Mouse (Mus musculus): ENCODE data around the gene Gbx1. TPM values are rescaled to one million over a fixed set of nuclear protein-coding genes. Genes with fewer than 3 reads are reported as not detected.
"Not testable (repeated sequence)": the region's sequence is repeated elsewhere in the genome, so short reads cannot be mapped to it uniquely, and the experiment has no call there.

Gbx1 gene
- 0.20 and 0.21 TPM in 2 replicates for polyA plus RNA-seq (2015; fragmentation: Nextera tagmentation; extraction: Ambion mirVana)

GRCm38 (mm10) chr5:24526889-24527230 lies at the start of gene Gbx1:
Gene Gbx1, minus strand, starts transcription at chr5:24527202.
- no peaks in the 10 kb centered on the region for H3K36me3 ChIP-seq (ENCODE audit: control insufficient read depth, insufficient read depth, low read length)
- H3K27me3 ChIP-seq (ENCODE audit: control insufficient read depth, insufficient read depth, low read depth, low read length): peaks cover 47% of the 10 kb centered on the region
- peaks cover 10% of the 10 kb centered on the region for H3K4me1 ChIP-seq (ENCODE audit: control insufficient read depth, insufficient read depth, low read length)
- H3K27ac ChIP-seq (ENCODE audit: low read length): no peak within 1 kb of the TSS
- ATAC-seq: no peak
- WGBS: 1% methylated on average over 34 of the region's 49 CpGs
- H3K4me3 ChIP-seq (ENCODE audit: low read depth, low read length): peak within 1 kb of the TSS; percentile 43
- peak within 1 kb of the TSS; percentile 89 for H3K4me2 ChIP-seq (ENCODE audit: low read length)
- H3K9me3 ChIP-seq (replicated peaks; ENCODE audit: control insufficient read depth, low read length, poor library complexity, severe bottlenecking): no peaks in the 10 kb centered on the region
- peak within 1 kb of the TSS; percentile 55 for H3K9ac ChIP-seq (ENCODE audit: low read depth, low read length)

- peak overlapping the region; percentile 75 for H3K9ac ChIP-seq (ENCODE audit: low read depth, low read length)
- ATAC-seq: peak; percentile 31
Measured at GRCm38 (mm10) chr5:24576801-24577182, 49.8 kb upstream of the Gbx1 start.

GRCm38 (mm10) chr5:24575948-24576347 lies 48.9 kb upstream of the Gbx1 start:
- H3K9ac ChIP-seq (ENCODE audit: low read depth, low read length): no peak overlapping the region
- 77% methylated on average over 1 of the region's 1 CpGs for WGBS
- peak overlapping the region; percentile 96; the same call in 1 of the 2 replicates for H3K4me2 ChIP-seq (ENCODE audit: low read length)

More at GRCm38 (mm10) chr5:24576801-24577182, 49.8 kb upstream of the Gbx1 start:
- Histone ChIP-seq H3K9me3 (replicated peaks; ENCODE audit: control insufficient read depth, low read length, poor library complexity, severe bottlenecking) (no peaks in the 10 kb centered on the region), H3K4me2 (ENCODE audit: low read length) (peak overlapping the region; percentile 96), H3K4me3 (ENCODE audit: low read depth, low read length) (peak overlapping the region; percentile 85), H3K36me3 (ENCODE audit: control insufficient read depth, insufficient read depth, low read length) (peaks cover 25% of the 10 kb centered on the region), H3K27ac (ENCODE audit: low read length) (peak overlapping the region; percentile 72), H3K27me3 (ENCODE audit: control insufficient read depth, insufficient read depth, low read depth, low read length) (no peaks in the 10 kb centered on the region), H3K4me1 (ENCODE audit: control insufficient read depth, insufficient read depth, low read length) (peaks cover 14% of the 10 kb centered on the region)
- WGBS: under 1% methylated on average over 32 of the region's 32 CpGs

GRCm38 (mm10) chr5:24556709-24557108 lies 29.7 kb upstream of the Gbx1 start, which contains the start of gene 4931409K22Rik:
Gene 4931409K22Rik, minus strand, starts transcription at chr5:24556809.
- no peak within 1 kb of the TSS for H3K4me3 ChIP-seq (ENCODE audit: low read depth, low read length)
- H3K9ac ChIP-seq (ENCODE audit: low read depth, low read length): no peak within 1 kb of the TSS
- ATAC-seq: no peak
- no peak within 1 kb of the TSS for H3K27ac ChIP-seq (ENCODE audit: low read length)
- no peak within 1 kb of the TSS for H3K4me2 ChIP-seq (ENCODE audit: low read length)
- no peaks in the 10 kb centered on the region for H3K36me3 ChIP-seq (ENCODE audit: control insufficient read depth, insufficient read depth, low read length)
- WGBS: 73% methylated on average over 2 of the region's 2 CpGs
- H3K27me3 ChIP-seq (ENCODE audit: control insufficient read depth, insufficient read depth, low read depth, low read length): no peaks in the 10 kb centered on the region
- H3K4me1 ChIP-seq (ENCODE audit: control insufficient read depth, insufficient read depth, low read length): no peaks in the 10 kb centered on the region
- H3K9me3 ChIP-seq (replicated peaks; ENCODE audit: control insufficient read depth, low read length, poor library complexity, severe bottlenecking): no peaks in the 10 kb centered on the region

More at GRCm38 (mm10) chr5:24575948-24576347, 48.9 kb upstream of the Gbx1 start:
- no peak for ATAC-seq
- peaks cover 31% of the 10 kb centered on the region for H3K36me3 ChIP-seq (ENCODE audit: control insufficient read depth, insufficient read depth, low read length)
- H3K4me3 ChIP-seq (ENCODE audit: low read depth, low read length): no peak overlapping the region
- H3K27me3 ChIP-seq (ENCODE audit: control insufficient read depth, insufficient read depth, low read depth, low read length): no peaks in the 10 kb centered on the region
- peaks cover 14% of the 10 kb centered on the region for H3K4me1 ChIP-seq (ENCODE audit: control insufficient read depth, insufficient read depth, low read length)
- H3K27ac ChIP-seq (ENCODE audit: low read length): no peak overlapping the region
- no peaks in the 10 kb centered on the region for H3K9me3 ChIP-seq (replicated peaks; ENCODE audit: control insufficient read depth, low read length, poor library complexity, severe bottlenecking)

GRCm38 (mm10) chr5:24555335-24555734 lies 28.3 kb upstream of the Gbx1 start:
- not testable (repeated sequence) for H3K4me3 ChIP-seq (ENCODE audit: low read depth, low read length); H3K36me3 ChIP-seq (ENCODE audit: control insufficient read depth, insufficient read depth, low read length); H3K4me1 ChIP-seq (ENCODE audit: control insufficient read depth, insufficient read depth, low read length); H3K27me3 ChIP-seq (ENCODE audit: control insufficient read depth, insufficient read depth, low read depth, low read length); H3K4me2 ChIP-seq (ENCODE audit: low read length); H3K9me3 ChIP-seq (replicated peaks; ENCODE audit: control insufficient read depth, low read length, poor library complexity, severe bottlenecking); H3K9ac ChIP-seq (ENCODE audit: low read depth, low read length); H3K27ac ChIP-seq (ENCODE audit: low read length); ATAC-seq
- WGBS: 92% methylated on average over 7 of the region's 7 CpGs

GRCm38 (mm10) chr5:24553621-24554244 lies 26.7 kb upstream of the Gbx1 start:
- 76% methylated on average over 5 of the region's 5 CpGs for WGBS
- no peak for ATAC-seq
- Histone ChIP-seq H3K9ac (ENCODE audit: low read depth, low read length) (no peak overlapping the region), H3K27ac (ENCODE audit: low read length) (no peak overlapping the region), H3K4me1 (ENCODE audit: control insufficient read depth, insufficient read depth, low read length) (peaks cover 5% of the 10 kb centered on the region), H3K36me3 (ENCODE audit: control insufficient read depth, insufficient read depth, low read length) (no peaks in the 10 kb centered on the region), H3K9me3 (replicated peaks; ENCODE audit: control insufficient read depth, low read length, poor library complexity, severe bottlenecking) (no peaks in the 10 kb centered on the region), H3K4me2 (ENCODE audit: low read length) (no peak overlapping the region), H3K27me3 (ENCODE audit: control insufficient read depth, insufficient read depth, low read depth, low read length) (no peaks in the 10 kb centered on the region; the same call in 1 of the 2 replicates), H3K4me3 (ENCODE audit: low read depth, low read length) (no peak overlapping the region)

GRCm38 (mm10) chr5:24551317-24551688 lies 24.3 kb upstream of the Gbx1 start:
- Histone ChIP-seq H3K27me3 (ENCODE audit: control insufficient read depth, insufficient read depth, low read depth, low read length) (no peaks in the 10 kb centered on the region; the same call in 1 of the 2 replicates), H3K9me3 (replicated peaks; ENCODE audit: control insufficient read depth, low read length, poor library complexity, severe bottlenecking) (no peaks in the 10 kb centered on the region), H3K4me3 (ENCODE audit: low read depth, low read length) (no peak overlapping the region), H3K27ac (ENCODE audit: low read length) (no peak overlapping the region), H3K9ac (ENCODE audit: low read depth, low read length) (0 out of 2 replicates have a peak overlapping the region, but pooled peaks have one; percentile 26), H3K36me3 (ENCODE audit: control insufficient read depth, insufficient read depth, low read length) (no peaks in the 10 kb centered on the region), H3K4me2 (ENCODE audit: low read length) (peak overlapping the region; percentile 44), H3K4me1 (ENCODE audit: control insufficient read depth, insufficient read depth, low read length) (peaks cover 5% of the 10 kb centered on the region)
- 49% methylated on average over 2 of the region's 2 CpGs for WGBS
- peak; percentile 51; the same call in 1 of the 2 replicates for ATAC-seq

- ATAC-seq: peak; percentile 57
- Histone ChIP-seq H3K9ac (ENCODE audit: low read depth, low read length) (0 out of 2 replicates have a peak overlapping the region, but pooled peaks have one; percentile 26), H3K4me1 (ENCODE audit: control insufficient read depth, insufficient read depth, low read length) (peaks cover 5% of the 10 kb centered on the region), H3K9me3 (replicated peaks; ENCODE audit: control insufficient read depth, low read length, poor library complexity, severe bottlenecking) (no peaks in the 10 kb centered on the region), H3K4me2 (ENCODE audit: low read length) (peak overlapping the region; percentile 44), H3K36me3 (ENCODE audit: control insufficient read depth, insufficient read depth, low read length) (no peaks in the 10 kb centered on the region), H3K4me3 (ENCODE audit: low read depth, low read length) (no peak overlapping the region), H3K27ac (ENCODE audit: low read length) (no peak overlapping the region), H3K27me3 (ENCODE audit: control insufficient read depth, insufficient read depth, low read depth, low read length) (no peaks in the 10 kb centered on the region; the same call in 1 of the 2 replicates)
- 27% methylated on average over 26 of the region's 26 CpGs for WGBS
Measured at GRCm38 (mm10) chr5:24550598-24551316, 23.8 kb upstream of the Gbx1 start.

- H3K9me3 ChIP-seq (replicated peaks; ENCODE audit: control insufficient read depth, low read length, poor library complexity, severe bottlenecking): no peaks in the 10 kb centered on the region
Measured at GRCm38 (mm10) chr5:24542643-24543042, 15.6 kb upstream of the Gbx1 start.

More at GRCm38 (mm10) chr5:24542643-24543042, 15.6 kb upstream of the Gbx1 start:
- H3K4me3 ChIP-seq (ENCODE audit: low read depth, low read length): no peak overlapping the region
- no peak for ATAC-seq
- no peaks in the 10 kb centered on the region for H3K4me1 ChIP-seq (ENCODE audit: control insufficient read depth, insufficient read depth, low read length)
- H3K27me3 ChIP-seq (ENCODE audit: control insufficient read depth, insufficient read depth, low read depth, low read length): no peaks in the 10 kb centered on the region
- WGBS: 77% methylated on average over 7 of the region's 7 CpGs
- H3K9ac ChIP-seq (ENCODE audit: low read depth, low read length): no peak overlapping the region
- H3K36me3 ChIP-seq (ENCODE audit: control insufficient read depth, insufficient read depth, low read length): no peaks in the 10 kb centered on the region
- H3K27ac ChIP-seq (ENCODE audit: low read length): no peak overlapping the region
- no peak overlapping the region for H3K4me2 ChIP-seq (ENCODE audit: low read length)

Data from midbrain, embryonic 16.5 days (tissue).